Mouse (Mus musculus): ENCODE measurements around the gene Scn8a. TPM values are rescaled to one million over a fixed set of nuclear protein-coding genes. Genes with fewer than 3 reads are reported as not detected.

Gene Scn8a
- polyA plus RNA-seq, 1 experiment: not detected

GRCm38 (mm10) chr15:100936176-100936575 is 66.5 kb downstream of the Scn8a start:
- H3K9me3 ChIP-seq: peaks cover 16% of the 10 kb centered on the region
- no peak overlapping the region for H3K4me3 ChIP-seq (replicated peaks)
- H3K27me3 ChIP-seq (replicated peaks): peaks cover 60% of the 10 kb centered on the region
- H3K36me3 ChIP-seq (replicated peaks; ENCODE audit: low read length): no peaks in the 10 kb centered on the region
- no peaks in the 10 kb centered on the region for H3K4me1 ChIP-seq
- TF ChIP-seq FLI1 (IDR thresholded peaks at IDR 0.05; ENCODE audit: low read length) (no peak), GATA1 (IDR thresholded peaks at IDR 0.05; ENCODE audit: borderline replicate concordance, low read length) (no peak)

DNA sequence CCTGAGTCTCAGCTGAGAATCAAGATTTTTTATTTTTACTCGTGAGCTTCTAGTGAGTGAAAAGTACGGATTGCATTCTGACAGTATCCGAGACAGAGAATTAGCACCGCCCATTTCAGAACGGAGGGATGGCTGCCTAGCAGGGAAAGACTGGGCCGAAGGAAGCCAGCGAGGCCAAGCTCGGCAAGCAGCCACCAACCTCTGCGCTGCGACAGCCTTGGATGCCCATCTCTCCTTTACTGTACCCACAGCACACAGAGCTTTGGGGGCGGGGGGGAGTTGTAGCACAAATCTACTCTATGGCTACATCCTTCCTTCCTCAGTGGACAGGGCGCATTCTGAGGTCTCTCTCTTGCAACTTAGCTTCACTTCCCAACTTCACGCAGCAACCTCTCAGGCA is 78.7 kb downstream of the Scn8a start:
- TF ChIP-seq FLI1 (IDR thresholded peaks at IDR 0.05; ENCODE audit: low read length): no peak
- TF ChIP-seq GATA1 (IDR thresholded peaks at IDR 0.05; ENCODE audit: borderline replicate concordance, low read length): no peak
- Histone ChIP-seq H3K36me3 (replicated peaks; ENCODE audit: low read length) (no peaks in the 10 kb centered on the region), H3K4me3 (replicated peaks) (no peak overlapping the region), H3K4me1 (no peaks in the 10 kb centered on the region), H3K9me3 (peaks cover 18% of the 10 kb centered on the region), H3K27me3 (replicated peaks) (peaks cover 53% of the 10 kb centered on the region)

DNA sequence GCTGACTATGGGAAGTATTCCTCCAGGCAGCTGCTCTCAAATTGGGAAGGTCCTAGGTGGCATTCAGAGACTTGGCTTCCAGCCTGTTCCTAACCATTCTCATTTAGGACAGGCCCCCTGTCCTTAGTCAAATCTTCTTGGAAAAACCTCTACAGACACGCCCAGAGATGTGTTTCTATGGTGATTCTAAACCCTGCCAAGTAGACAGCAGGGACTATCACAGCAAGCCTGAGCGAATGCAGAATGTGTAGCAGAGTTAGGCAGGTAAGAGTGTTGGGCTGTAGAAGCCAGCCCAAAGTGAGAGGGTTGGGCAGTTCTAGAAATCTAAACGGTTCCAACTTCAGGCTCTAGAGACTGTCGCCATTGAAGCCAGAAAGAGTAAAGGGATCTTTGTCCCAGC is 79.5 kb downstream of the Scn8a start:
- TF ChIP-seq FLI1 (IDR thresholded peaks at IDR 0.05; ENCODE audit: low read length) (no peak), GATA1 (IDR thresholded peaks at IDR 0.05; ENCODE audit: borderline replicate concordance, low read length) (no peak)
- H3K36me3 ChIP-seq (replicated peaks; ENCODE audit: low read length): no peaks in the 10 kb centered on the region
- peaks cover 18% of the 10 kb centered on the region for H3K9me3 ChIP-seq
- H3K27me3 ChIP-seq (replicated peaks): peaks cover 49% of the 10 kb centered on the region
- H3K4me1 ChIP-seq: no peaks in the 10 kb centered on the region
- H3K4me3 ChIP-seq (replicated peaks): no peak overlapping the region

DNA sequence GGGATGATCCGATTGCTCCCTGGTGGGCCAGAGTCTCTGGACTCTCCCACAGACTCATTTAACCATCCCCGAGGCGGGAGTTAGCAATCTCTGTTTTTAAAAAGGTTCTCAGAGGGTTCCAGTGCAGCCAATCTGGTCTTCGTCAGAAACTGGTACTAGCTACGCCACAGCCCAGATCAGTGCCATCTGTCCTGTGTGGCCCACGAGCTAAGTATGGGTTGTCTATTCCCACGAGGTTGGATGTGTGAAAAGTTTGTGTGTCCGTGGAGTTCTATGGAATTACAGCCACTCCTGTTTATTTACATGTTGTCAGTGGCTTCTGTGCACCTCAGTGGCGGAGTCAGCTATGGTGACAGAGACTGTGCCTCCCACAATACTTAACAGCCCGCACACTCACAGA is 81.8 kb downstream of the Scn8a start:
- Histone ChIP-seq H3K36me3 (replicated peaks; ENCODE audit: low read length) (no peaks in the 10 kb centered on the region), H3K27me3 (replicated peaks) (peaks cover 45% of the 10 kb centered on the region), H3K9me3 (peaks cover 18% of the 10 kb centered on the region), H3K4me3 (replicated peaks) (no peak overlapping the region), H3K4me1 (no peaks in the 10 kb centered on the region)
- TF ChIP-seq GATA1 (IDR thresholded peaks at IDR 0.05; ENCODE audit: borderline replicate concordance, low read length) (no peak), FLI1 (IDR thresholded peaks at IDR 0.05; ENCODE audit: low read length) (no peak)

DNA sequence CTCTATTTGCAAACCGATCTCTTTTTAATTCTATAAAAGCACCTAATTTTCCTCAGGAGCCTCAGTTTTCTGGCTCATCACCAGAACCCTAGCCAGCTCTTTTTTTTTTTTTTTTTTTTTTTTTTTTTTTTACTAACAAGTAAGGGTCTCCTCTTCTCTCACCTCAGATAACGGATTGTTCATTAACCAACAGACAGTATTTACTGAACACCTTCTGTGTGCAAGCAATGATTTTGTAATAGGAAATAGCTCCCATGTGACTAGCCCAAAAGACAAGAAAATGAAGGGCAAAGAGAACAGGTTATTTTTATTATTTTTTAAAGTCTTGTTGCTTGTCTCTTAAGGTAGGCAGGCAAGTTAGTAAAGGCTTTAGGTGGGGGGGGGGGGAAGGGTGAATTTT is 82.6 kb downstream of the Scn8a start:
- H3K36me3 ChIP-seq (replicated peaks; ENCODE audit: low read length): no peaks in the 10 kb centered on the region
- no peaks in the 10 kb centered on the region for H3K4me1 ChIP-seq
- peaks cover 11% of the 10 kb centered on the region for H3K9me3 ChIP-seq
- TF ChIP-seq GATA1 (IDR thresholded peaks at IDR 0.05; ENCODE audit: borderline replicate concordance, low read length): no peak
- TF ChIP-seq FLI1 (IDR thresholded peaks at IDR 0.05; ENCODE audit: low read length): no peak
- no peak overlapping the region for H3K4me3 ChIP-seq (replicated peaks)
- H3K27me3 ChIP-seq (replicated peaks): peaks cover 52% of the 10 kb centered on the region

DNA sequence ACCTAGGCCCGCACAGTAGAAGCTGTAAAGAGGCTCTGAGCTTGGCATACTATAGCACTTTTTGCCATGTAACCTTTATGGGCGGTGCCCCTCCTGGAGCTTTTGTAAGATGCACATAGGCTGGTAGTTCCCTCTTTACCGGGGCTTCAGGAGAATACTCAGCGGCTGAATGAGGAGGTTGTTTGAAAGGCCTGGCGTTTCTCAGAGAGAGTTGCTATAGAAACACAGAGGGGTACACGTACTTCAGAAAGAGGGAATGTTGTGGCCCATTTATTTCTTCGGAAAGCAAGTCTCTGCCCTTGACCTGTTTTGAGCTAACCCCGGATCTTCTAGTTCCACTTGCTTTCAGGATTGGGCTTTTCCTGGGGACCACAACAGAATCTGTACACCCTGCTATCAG is 83.2 kb downstream of the Scn8a start:
- Histone ChIP-seq H3K36me3 (replicated peaks; ENCODE audit: low read length) (no peaks in the 10 kb centered on the region), H3K4me3 (replicated peaks) (no peak overlapping the region), H3K9me3 (peaks cover 6% of the 10 kb centered on the region; the same call in 1 of the 2 replicates), H3K4me1 (no peaks in the 10 kb centered on the region), H3K27me3 (replicated peaks) (peaks cover 50% of the 10 kb centered on the region)
- TF ChIP-seq GATA1 (IDR thresholded peaks at IDR 0.05; ENCODE audit: borderline replicate concordance, low read length): no peak
- no peak for TF ChIP-seq FLI1 (IDR thresholded peaks at IDR 0.05; ENCODE audit: low read length)

DNA sequence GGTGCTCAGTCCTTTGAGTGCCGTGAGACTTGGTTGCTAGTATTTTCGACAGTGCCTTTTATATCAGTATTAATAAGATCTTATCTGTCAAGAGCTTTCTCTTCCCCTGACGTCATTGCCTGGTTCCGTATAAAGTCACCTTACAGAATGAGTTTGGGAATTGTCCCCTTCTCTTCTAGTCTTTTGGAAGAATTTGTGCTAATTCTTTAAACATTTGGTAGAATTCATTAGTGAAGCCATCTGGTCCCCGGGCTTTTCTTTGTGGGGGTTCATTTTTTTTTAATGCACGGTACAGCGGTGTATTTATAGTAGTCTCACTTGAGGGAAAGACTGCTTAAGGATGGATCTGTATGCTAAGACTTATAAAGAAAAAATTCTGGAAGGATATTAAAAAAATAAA is 84.3 kb downstream of the Scn8a start:
- peaks cover 41% of the 10 kb centered on the region for H3K27me3 ChIP-seq (replicated peaks)
- peaks cover 4% of the 10 kb centered on the region; the same call in 1 of the 2 replicates for H3K9me3 ChIP-seq
- no peaks in the 10 kb centered on the region for H3K4me1 ChIP-seq
- TF ChIP-seq GATA1 (IDR thresholded peaks at IDR 0.05; ENCODE audit: borderline replicate concordance, low read length) (no peak), FLI1 (IDR thresholded peaks at IDR 0.05; ENCODE audit: low read length) (no peak)
- H3K4me3 ChIP-seq (replicated peaks): no peak overlapping the region
- no peaks in the 10 kb centered on the region for H3K36me3 ChIP-seq (replicated peaks; ENCODE audit: low read length)

GRCm38 (mm10) chr15:100954751-100955150 is 85.1 kb downstream of the Scn8a start:
- H3K9me3 ChIP-seq: peaks cover 4% of the 10 kb centered on the region; the same call in 1 of the 2 replicates

GRCm38 (mm10) chr15:100960958-100961357 is 91.3 kb downstream of the Scn8a start:
- Histone ChIP-seq H3K27me3 (replicated peaks) (peaks cover 43% of the 10 kb centered on the region), H3K9me3 (no peaks in the 10 kb centered on the region)
- TF ChIP-seq FLI1 (IDR thresholded peaks at IDR 0.05; ENCODE audit: low read length): no peak
- TF ChIP-seq GATA1 (IDR thresholded peaks at IDR 0.05; ENCODE audit: borderline replicate concordance, low read length): no peak

More at GRCm38 (mm10) chr15:100954751-100955150, 85.1 kb downstream of the Scn8a start:
- Histone ChIP-seq H3K4me3 (replicated peaks) (no peak overlapping the region), H3K36me3 (replicated peaks; ENCODE audit: low read length) (no peaks in the 10 kb centered on the region), H3K4me1 (no peaks in the 10 kb centered on the region), H3K27me3 (replicated peaks) (peaks cover 39% of the 10 kb centered on the region)
- TF ChIP-seq FLI1 (IDR thresholded peaks at IDR 0.05; ENCODE audit: low read length): no peak
- TF ChIP-seq GATA1 (IDR thresholded peaks at IDR 0.05; ENCODE audit: borderline replicate concordance, low read length): no peak

GRCm38 (mm10) chr15:100961561-100961960 is 91.9 kb downstream of the Scn8a start:
- TF ChIP-seq GATA1 (IDR thresholded peaks at IDR 0.05; ENCODE audit: borderline replicate concordance, low read length): no peak
- TF ChIP-seq FLI1 (IDR thresholded peaks at IDR 0.05; ENCODE audit: low read length): no peak
- Histone ChIP-seq H3K36me3 (replicated peaks; ENCODE audit: low read length) (no peaks in the 10 kb centered on the region), H3K4me3 (replicated peaks) (no peak overlapping the region), H3K9me3 (no peaks in the 10 kb centered on the region), H3K27me3 (replicated peaks) (peaks cover 44% of the 10 kb centered on the region), H3K4me1 (no peaks in the 10 kb centered on the region)

More at GRCm38 (mm10) chr15:100960958-100961357, 91.3 kb downstream of the Scn8a start:
- no peaks in the 10 kb centered on the region for H3K4me1 ChIP-seq
- H3K36me3 ChIP-seq (replicated peaks; ENCODE audit: low read length): no peaks in the 10 kb centered on the region
- no peak overlapping the region for H3K4me3 ChIP-seq (replicated peaks)

- Histone ChIP-seq H3K36me3 (replicated peaks; ENCODE audit: low read length) (no peaks in the 10 kb centered on the region), H3K27me3 (replicated peaks) (peaks cover 65% of the 10 kb centered on the region), H3K9me3 (no peaks in the 10 kb centered on the region), H3K4me3 (replicated peaks) (no peak overlapping the region), H3K4me1 (peaks cover 3% of the 10 kb centered on the region; the same call in 1 of the 2 replicates)
- TF ChIP-seq FLI1 (IDR thresholded peaks at IDR 0.05; ENCODE audit: low read length) (no peak), GATA1 (IDR thresholded peaks at IDR 0.05; ENCODE audit: borderline replicate concordance, low read length) (no peak)
Measured at GRCm38 (mm10) chr15:100971443-100971842, 101.8 kb downstream of the Scn8a start.

Measured in megakaryocyte, embryonic 14.5 days (primary cell).